Mouse (Mus musculus): ENCODE data around the gene Sept7. TPM values are rescaled to one million over a fixed set of nuclear protein-coding genes. Genes with fewer than 3 reads are reported as not detected.
"Not testable (repeated sequence)": the region's sequence is repeated elsewhere in the genome, so short reads cannot be mapped to it uniquely, and the experiment has no call there.

Sept7 gene
- total RNA-seq, 2 experiments from 2014 or later, result 278 to 293 TPM

GRCm38 (mm10) chr9:25260411-25260810 lies 8.2 kb downstream of the Sept7 start:
- DNase-seq, result no peak

DNA sequence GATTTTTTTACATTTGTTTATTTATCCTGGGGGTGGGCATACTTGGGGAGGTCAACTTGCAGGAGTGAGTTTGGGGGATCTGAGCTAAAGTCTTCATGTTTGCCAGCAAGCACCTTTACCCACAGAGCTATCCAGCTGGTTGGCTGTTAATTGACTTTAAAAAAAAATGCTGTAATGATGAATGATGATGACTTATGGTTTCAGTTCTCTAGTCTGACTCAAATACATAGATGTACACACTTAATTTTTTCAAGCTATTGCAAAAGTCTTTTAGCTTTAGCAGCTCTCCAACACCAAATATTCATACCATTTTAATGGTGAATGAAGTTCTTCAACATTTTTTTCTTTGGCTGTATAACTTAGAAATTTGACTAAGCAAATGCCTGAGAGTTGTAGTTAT lies 8.7 kb downstream of the Sept7 start:
- DNase-seq, result no peak

DNA sequence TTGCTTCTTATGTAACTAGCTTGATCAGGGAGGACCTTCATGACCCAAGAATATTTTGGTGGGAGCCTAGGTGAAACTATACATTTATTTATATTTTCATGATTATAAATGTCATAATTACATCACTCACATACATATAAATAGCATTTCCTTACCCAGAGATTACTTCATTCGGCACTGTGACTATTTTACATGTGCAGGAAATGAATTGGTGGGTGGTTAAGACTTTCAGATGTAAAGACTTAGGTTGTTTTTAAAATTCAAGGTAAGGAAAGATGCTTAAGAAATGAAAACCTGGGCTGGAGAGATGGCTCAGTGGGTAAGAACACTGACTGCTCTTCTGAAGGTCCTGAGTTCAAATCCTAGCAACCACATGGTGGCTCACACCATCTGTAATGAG lies 9.8 kb downstream of the Sept7 start:
- DNase-seq, result no peak

- DNase-seq, result no peak
Measured at GRCm38 (mm10) chr9:25265795-25266194, 13.6 kb downstream of the Sept7 start.

GRCm38 (mm10) chr9:25267133-25267532 lies 14.9 kb downstream of the Sept7 start:
- DNase-seq, result no peak

- DNase-seq, result no peak
Measured at GRCm38 (mm10) chr9:25267574-25267973, 15.3 kb downstream of the Sept7 start.

DNA sequence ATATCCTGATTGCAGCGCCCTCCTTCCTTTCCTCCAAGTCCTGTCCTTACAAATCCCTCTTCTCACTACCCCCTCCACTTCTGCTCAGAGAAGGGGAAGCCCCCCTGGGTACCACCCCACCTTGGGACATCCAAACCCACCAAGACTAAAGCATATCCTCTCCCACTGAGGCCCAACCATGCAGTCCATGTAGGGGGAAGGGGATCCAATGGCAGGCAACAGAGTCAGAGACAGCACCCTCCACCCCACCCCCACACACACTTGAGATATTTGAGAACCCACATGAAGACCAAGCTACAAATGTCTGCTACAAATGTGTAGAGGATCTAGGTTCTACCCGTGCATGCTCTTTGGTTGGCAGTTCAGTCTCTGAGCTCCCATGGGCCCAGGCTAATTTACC lies 19.7 kb downstream of the Sept7 start:
- no peak for DNase-seq

DNA sequence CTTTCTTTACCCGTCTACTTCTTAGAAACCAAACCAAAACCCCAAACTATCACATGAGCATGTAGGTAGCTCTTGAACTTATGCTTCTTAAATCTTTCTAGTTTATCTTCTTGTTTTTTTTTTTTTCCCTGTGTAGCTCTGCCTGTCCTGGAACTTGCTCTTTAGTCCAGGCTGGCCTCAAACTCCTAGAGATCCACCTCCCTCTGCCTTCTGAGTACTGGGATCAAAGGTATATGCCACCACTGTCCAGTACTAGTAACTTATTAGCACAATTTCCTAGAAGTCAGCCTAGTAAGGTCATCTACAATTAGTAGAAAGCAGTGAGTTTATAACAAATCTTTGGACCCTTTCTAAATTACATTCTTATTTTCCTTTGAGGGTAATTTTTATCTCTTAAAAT lies 37.6 kb downstream of the Sept7 start:
- no peak for DNase-seq

DNA sequence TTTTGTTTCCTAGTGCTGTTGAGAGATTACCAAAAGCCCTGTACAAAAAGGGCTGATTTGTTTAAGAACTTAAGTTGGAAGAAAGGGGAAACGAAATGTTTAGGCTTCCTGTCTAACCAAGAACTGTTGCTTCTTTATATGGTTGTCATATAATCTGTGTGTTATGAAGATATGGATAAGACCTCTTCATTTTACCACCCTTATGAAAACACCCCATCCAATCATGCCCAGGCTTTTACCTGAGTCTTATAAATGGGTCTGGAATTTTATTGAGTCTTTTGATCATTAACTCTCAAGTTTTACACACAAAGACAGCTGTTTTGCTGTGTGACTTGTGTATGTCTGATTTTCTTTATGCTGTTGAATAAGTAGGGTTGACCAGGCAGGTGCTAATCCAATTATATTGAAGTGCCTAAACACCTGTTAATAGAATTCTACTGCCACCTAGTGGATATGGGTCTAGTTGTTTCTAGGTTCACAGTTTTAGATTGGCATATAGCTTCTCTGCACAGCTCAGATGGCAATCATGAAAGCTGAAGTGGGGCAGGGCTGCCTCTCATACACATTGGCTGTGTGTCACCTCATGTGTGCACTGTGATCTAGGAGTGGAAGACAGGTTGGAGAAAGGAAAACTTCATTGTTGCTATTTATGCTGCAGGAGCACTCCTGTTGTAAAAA lies 57.4 kb downstream of the Sept7 start:
- no peak for DNase-seq

DNA sequence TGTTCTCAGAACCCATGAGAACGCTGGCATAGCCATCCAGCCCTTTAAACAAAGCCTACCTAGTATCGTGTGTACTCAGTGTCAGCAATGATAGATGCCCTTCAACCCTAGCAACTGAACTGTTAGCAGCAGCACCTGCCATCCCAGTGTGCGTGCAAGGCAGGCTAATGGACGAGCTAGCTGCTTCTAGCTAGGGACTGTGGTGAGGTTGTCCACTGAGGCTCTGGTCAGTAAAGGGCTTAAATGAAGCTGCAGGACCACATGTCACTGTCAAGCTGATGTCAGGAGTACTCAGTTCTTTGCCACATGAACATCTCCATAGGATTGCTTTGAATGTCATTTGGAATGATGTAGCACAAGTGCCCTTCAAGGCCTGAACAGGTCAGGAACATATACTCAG lies 62.1 kb downstream of the Sept7 start:
- no peak for DNase-seq

DNA sequence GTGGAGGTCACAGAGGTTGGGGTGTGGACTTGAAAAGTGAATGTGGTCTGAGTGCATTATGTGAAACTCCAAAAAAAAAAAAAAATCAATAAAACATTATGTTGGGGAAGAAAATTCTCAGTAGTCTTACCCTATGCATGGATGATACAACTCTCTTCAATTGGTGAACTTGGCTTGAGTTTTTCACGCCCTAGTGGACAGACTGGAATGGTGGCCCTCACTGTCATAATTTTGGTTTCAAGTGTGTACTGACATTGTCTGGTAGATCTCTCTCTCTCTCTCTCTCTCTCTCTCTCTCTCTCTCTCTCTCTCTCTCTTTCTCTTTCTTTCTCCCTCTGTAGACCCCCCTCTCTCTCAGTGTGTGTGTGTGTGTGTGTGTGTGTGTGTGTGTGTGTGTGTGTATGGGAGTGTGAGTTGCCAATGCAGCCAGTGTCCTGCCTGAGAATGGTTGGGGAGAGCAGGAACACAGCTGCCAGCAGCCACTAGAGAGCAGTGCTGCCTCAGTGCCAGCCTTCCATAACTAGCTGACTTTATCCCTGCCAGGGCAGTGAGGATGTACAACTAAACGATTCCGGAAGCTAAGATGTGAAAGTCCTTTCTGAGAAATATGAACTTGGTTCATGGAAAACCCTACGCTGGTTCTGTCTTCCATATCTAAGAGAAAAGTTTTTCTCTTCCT lies 65.7 kb downstream of the Sept7 start:
- peak; percentile 48 to 52 for DNase-seq

DNA sequence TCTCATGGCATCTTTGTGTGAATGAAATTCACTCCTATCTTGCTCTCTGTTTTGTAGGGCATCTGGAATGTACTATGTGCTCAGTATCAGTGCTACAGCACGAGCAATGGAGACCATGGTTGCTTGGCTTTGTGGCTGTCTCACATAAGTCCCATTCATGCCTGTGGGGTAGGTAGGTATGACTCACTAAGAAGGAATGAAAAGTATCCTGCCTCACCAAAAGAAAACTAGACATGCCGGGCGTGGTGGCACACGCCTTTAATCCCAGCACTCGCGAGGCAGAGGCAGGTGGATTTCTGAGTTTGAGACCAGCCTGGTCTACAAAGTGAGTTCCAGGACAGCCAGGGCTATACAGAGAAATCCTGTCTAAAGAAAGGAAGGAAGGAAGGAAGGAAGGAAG lies 67.4 kb downstream of the Sept7 start:
- not testable (repeated sequence) for DNase-seq

GRCm38 (mm10) chr9:25327727-25328370 lies 75.6 kb downstream of the Sept7 start:
- DNase-seq, result no peak

DNA sequence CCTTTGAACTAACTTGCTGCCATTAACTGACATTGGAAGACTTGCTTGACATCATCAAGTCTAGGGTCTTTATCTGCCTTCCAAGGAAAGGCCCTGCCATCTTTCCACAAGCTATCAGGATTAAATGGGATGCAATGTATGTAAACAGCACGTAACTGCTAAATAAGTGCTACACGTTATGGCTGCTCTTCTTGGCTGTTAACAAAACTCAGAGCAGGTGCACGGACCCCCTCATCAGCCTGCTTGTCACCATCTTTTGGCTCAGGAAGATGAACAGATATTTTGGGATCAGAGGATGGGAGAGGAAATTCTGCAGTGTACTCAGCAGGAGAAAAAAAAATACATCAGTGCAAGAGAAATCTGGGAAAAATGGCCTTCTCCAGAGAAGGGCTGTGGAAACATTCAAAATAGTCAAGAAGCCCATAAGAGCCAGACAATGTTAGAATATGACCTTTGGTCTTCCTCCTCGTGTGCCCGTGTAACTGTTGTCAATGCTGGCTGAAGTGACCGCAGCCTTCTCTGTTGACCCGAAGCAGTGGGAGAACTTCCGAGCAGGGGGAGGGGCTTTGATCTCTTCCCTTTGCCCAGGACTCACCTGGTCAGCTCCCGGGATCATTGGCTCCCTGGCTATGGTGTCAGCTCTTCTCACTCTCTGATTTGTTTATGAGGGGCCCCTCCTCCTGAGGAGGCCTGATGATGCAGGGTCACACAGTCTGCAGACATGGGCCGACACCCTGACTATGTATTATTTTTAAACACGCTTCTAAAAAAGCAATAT lies 76.9 kb downstream of the Sept7 start:
- DNase-seq, result no peak

DNA sequence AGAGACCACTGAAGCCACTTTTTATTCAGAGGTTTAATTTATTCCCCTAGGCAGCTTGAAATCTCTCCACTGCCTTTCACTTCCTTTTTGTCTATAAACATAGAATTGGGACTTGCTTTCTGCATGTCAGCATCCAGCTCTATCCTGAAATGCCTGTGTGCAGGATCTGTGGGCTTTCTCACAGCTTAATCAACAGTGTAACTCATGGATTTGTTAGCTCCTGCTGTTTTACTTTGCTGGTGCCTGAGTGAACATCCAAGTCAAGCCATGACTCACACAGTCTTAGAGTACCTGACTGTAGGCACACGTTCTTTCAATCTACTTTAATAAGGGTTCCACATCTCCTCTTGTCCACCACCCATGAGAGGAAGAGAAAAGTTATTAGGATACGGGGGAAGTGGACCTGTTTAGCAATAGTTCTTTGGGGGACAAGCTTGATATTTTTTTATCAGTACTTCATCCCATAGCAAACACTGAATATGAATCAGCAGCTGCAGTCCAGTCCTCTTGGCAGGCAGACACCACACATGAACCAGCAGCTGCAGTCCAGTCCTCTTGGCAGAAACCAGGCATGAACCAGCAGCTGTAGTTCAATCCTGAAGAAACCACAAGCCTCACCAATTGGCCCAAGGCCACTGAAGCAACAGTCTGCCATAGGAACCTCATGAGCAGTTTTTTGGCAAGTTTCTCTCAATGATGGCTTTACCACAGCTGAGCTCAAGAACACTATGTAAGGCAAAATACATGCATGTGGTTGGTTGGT lies 85.4 kb downstream of the Sept7 start:
- DNase-seq, result no peak

DNA sequence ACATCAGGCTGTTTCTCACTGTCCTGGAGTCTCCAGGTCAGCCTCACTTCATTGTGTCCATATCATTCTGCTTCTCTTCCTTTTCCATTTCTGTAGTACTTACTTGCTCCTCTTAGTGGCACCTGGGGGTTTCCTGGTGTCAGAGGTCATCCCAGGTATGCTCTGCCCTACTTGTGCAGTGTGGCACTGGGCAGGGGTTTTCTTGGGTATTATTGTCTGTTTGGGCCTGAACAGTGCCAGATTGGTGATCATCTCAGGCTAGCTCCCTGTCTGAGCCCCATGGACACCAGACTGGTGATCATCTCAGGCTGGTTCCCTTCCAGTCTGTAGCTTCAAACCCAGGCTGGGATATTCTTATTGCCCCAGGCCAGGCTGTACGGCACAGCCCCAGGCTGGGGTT lies 88.2 kb downstream of the Sept7 start:
- no peak for DNase-seq

- DNase-seq, result no peak
Measured at GRCm38 (mm10) chr9:25353775-25354174, 101.5 kb downstream of the Sept7 start.

DNA sequence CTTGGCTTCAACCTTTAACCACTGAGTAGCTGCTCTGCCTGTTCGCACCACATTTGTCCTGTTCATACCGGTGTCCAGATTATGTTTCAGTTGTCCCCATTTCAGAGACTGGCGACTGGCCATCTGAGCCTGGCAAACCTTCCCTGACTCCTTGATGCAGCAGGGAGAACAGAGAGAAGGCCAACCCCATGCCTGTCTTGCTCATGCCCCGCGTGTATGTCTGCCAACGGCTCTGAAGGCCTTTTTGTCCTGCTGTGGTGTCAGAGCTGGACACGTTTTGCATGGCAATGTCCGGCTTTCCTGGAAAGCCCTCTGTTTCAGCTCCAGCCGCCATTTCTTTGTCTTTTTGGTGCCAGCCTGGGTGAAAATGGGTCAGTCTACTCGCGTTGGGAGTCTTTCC lies 103.6 kb downstream of the Sept7 start:
- peak; percentile 47 to 67 for DNase-seq

- no peak for DNase-seq
Measured at GRCm38 (mm10) chr9:25357589-25357988, 105.3 kb downstream of the Sept7 start.

DNA sequence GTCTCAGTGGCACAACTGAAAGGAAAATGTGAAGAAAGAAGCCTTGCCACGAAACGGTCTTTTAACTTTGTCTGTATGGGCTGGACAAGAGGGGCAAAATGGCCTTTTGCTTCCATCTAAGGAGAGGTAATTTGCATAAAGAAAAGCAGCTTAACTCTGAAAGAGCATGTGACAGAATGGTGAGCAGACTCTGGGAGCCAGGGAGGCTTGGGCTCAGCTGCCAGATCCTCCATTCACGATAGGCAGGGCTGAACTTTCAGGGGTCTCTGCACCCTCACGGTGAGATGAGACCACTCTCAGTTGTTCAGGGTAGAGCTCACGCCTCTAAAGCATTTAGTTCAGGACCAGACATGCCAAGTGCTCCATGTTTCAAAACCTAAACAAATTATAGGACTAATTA lies 105.8 kb downstream of the Sept7 start:
- no peak for DNase-seq
